Mouse (Mus musculus): ENCODE results near the gene Pfn3.

DNA sequence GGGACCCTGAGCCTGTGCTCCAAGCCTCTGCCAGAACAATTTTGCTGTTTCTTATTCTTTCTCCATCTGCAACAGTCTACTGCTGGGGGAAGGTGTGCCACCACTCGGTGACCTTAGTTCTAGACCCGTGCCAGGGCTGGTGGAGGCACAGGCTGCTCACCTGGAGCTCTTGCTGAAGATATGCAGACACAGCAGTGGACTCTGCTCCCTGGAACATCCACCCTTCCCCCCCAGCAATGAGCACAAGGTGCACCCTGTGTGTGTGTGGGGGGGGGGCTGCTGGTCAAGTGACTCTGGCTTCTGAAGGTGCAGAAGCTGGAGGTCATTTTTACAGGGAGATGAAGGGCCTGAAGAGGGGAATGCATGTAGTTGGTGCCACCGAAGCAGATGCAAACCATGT is 24.4 kb downstream of the Pfn3 start:
- TF ChIP-seq CTCF (IDR thresholded peaks at IDR 0.05; ENCODE audit: borderline replicate concordance, insufficient read depth, low read length) (no peak), POLR2A (IDR thresholded peaks at IDR 0.05; ENCODE audit: low read depth, low read length) (no peak)
